Mouse (Mus musculus) hindbrain, embryonic 16.5 days (tissue): ENCODE data around the gene Fam171a2. TPM values are rescaled to one million over a fixed set of nuclear protein-coding genes. Genes with fewer than 3 reads are reported as not detected.

ENCODE experiments used
- ATAC-seq: fragments of 200-750 bp; cut with Nextera tagmentation; 2 replicates; pipeline ENCODE4 v1.8.0; 2017; ENCODE audit warnings: moderate TSS enrichment, moderate library complexity
- H3K27ac ChIP-seq: fragments of 300-500 bp; sonication (generic); 2 replicates; pipeline ENCODE4 v1.5.1; 2014; ENCODE audit warnings: low read depth, mild to moderate bottlenecking, control low read depth, low read length, moderate library complexity
- H3K27me3 ChIP-seq: fragments of 300-500 bp; sonication (generic); replicated peaks from 2 replicates; pipeline ENCODE4 v1.6.1; 2014; ENCODE audit warnings: low read length; ENCODE audit not compliant: control insufficient read depth, insufficient read depth
- H3K36me3 ChIP-seq: fragments of 300-500 bp; sonication (generic); 2 replicates; pipeline ENCODE4 v1.6.1; 2014; ENCODE audit warnings: mild to moderate bottlenecking, low read length, moderate library complexity, mixed read lengths; ENCODE audit not compliant: control insufficient read depth, insufficient read depth
- H3K4me1 ChIP-seq: fragments of 300-500 bp; sonication (generic); 2 replicates; pipeline ENCODE4 v1.6.1; 2014; ENCODE audit warnings: low read depth, low read length; ENCODE audit not compliant: control insufficient read depth, insufficient read depth
- H3K4me2 ChIP-seq: fragments of 300-500 bp; sonication (generic); 2 replicates; pipeline ENCODE4 v1.6.1; 2014; ENCODE audit warnings: mild to moderate bottlenecking, low read length, control low read depth, moderate library complexity
- H3K4me3 ChIP-seq: fragments of 300-500 bp; sonication (generic); 2 replicates; pipeline ENCODE4 v1.5.1; 2014; ENCODE audit warnings: mild to moderate bottlenecking, low read length, control low read depth, moderate library complexity
- H3K9ac ChIP-seq: fragments of 300-500 bp; sonication (generic); 2 replicates; pipeline ENCODE4 v1.6.1; 2014; ENCODE audit warnings: low read depth, mild to moderate bottlenecking, control low read depth, low read length, moderate library complexity
- H3K9me3 ChIP-seq: fragments of 300-500 bp; sonication (generic); 2 replicates; pipeline ENCODE4 v1.6.1; 2014; ENCODE audit warnings: mild to moderate bottlenecking, low read length, moderate library complexity; ENCODE audit not compliant: control insufficient read depth
- WGBS: fragments of 180-500 bp; shearing (Covaris S2); extraction: QIAGEN DNeasy Blood & Tissue Kit; methylation state at CpG from one replicate; pipeline ENCODE4 v1.1.7; 2014; 5-methylcytosine and 5-hydroxymethylcytosine counted together
- polyA plus RNA-seq: library from polyadenylated mRNA; unstranded; fragments of >200 nt; fragmentation: Nextera tagmentation; extraction: Ambion mirVana; gene quantifications from 2 replicates; pipeline ENCODE4 v1.2.1, GENCODE M21; 2015

The Fam171a2 gene
- 17.8 and 17.9 TPM in 2 replicates for polyA plus RNA-seq

GRCm38 (mm10) chr11:102447497-102447896 is at the start of gene Fam171a2:
Gene Fam171a2 (minus strand): TSS chr11:102447682.
- H3K36me3 ChIP-seq, result peaks cover 7% of the 10 kb centered on the region
- WGBS, result 0% methylated on average over 37 of the region's 40 CpGs
- H3K4me2 ChIP-seq, result peak within 1 kb of the TSS; percentile 69
- no peaks in the 10 kb centered on the region for H3K27me3 ChIP-seq
- peaks cover 31% of the 10 kb centered on the region for H3K4me1 ChIP-seq
- peak within 1 kb of the TSS; percentile 100 for H3K9ac ChIP-seq
- peak within 1 kb of the TSS; percentile 98 for H3K4me3 ChIP-seq
- ATAC-seq, result peak; percentile 80
- no peaks in the 10 kb centered on the region for H3K9me3 ChIP-seq
- H3K27ac ChIP-seq, result peak within 1 kb of the TSS; percentile 99

DNA sequence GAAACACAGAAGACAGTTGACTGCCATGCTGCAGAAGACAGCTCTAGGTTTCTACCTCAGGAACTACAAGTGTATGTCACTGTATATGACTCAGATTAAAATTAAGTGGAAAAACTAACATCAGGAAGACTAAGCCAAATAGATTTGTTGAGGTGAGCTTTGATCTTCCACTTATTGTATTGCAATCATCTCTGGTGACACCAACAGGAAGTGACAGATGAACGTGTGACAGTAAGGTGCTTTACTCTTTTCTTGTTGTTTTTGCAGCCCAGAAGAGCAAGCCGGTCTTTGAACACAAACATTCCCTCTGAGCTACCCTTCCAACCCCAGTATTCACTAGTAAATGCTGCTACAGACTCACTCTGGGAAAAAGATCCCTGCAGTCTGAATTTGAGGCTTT is 49.2 kb upstream of the Fam171a2 start:
- Histone ChIP-seq H3K27ac (no peak overlapping the region), H3K4me1 (no peaks in the 10 kb centered on the region), H3K9ac (no peak overlapping the region), H3K9me3 (no peaks in the 10 kb centered on the region), H3K4me2 (no peak overlapping the region), H3K36me3 (peaks cover 3% of the 10 kb centered on the region; the same call in 1 of the 2 replicates), H3K27me3 (no peaks in the 10 kb centered on the region), H3K4me3 (no peak overlapping the region)
- WGBS, result 75% methylated on average over 2 of the region's 2 CpGs
- ATAC-seq, result no peak

GRCm38 (mm10) chr11:102496206-102496605 is 48.7 kb upstream of the Fam171a2 start:
- WGBS, result 89% methylated on average over 2 of the region's 2 CpGs
- Histone ChIP-seq H3K27me3 (no peaks in the 10 kb centered on the region), H3K9me3 (no peaks in the 10 kb centered on the region), H3K9ac (no peak overlapping the region), H3K36me3 (peaks cover 3% of the 10 kb centered on the region; the same call in 1 of the 2 replicates), H3K27ac (no peak overlapping the region), H3K4me2 (no peak overlapping the region), H3K4me3 (no peak overlapping the region), H3K4me1 (no peaks in the 10 kb centered on the region)
- ATAC-seq, result no peak

GRCm38 (mm10) chr11:102495742-102496141 is 48.3 kb upstream of the Fam171a2 start:
- no peaks in the 10 kb centered on the region for H3K9me3 ChIP-seq
- H3K4me1 ChIP-seq, result no peaks in the 10 kb centered on the region
- no peak overlapping the region for H3K9ac ChIP-seq
- no peak overlapping the region for H3K4me2 ChIP-seq
- H3K27ac ChIP-seq, result no peak overlapping the region
- 98% methylated on average over 5 of the region's 5 CpGs for WGBS
- H3K27me3 ChIP-seq, result no peaks in the 10 kb centered on the region
- peaks cover 3% of the 10 kb centered on the region; the same call in 1 of the 2 replicates for H3K36me3 ChIP-seq
- ATAC-seq, result no peak
- H3K4me3 ChIP-seq, result no peak overlapping the region

DNA sequence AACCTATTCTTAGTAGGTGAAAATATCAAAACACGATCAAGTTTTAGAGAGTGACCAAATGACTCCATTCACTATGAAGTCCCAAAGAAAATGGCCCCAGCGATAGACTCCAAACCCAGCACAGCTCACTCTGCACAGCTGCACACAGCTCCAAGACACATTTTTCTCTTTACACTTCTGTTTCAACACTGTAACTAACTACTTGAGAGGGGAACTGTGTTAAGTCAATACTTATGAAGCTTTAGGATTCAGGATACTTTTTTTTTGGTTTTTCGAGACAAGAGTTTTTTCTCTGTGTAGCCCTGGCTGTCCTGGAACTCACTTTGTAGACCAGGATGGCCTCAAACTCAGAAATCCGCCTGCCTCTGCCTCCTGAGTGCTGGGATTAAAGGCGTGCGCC is 47.6 kb upstream of the Fam171a2 start:
- H3K4me3 ChIP-seq, result no peak overlapping the region
- no peaks in the 10 kb centered on the region for H3K9me3 ChIP-seq
- no peak overlapping the region for H3K9ac ChIP-seq
- no peaks in the 10 kb centered on the region for H3K27me3 ChIP-seq
- H3K4me1 ChIP-seq, result no peaks in the 10 kb centered on the region
- no peak for ATAC-seq
- over 99% methylated on average over 6 of the region's 6 CpGs for WGBS
- H3K27ac ChIP-seq, result no peak overlapping the region
- no peak overlapping the region for H3K4me2 ChIP-seq
- H3K36me3 ChIP-seq, result peaks cover 3% of the 10 kb centered on the region; the same call in 1 of the 2 replicates

DNA sequence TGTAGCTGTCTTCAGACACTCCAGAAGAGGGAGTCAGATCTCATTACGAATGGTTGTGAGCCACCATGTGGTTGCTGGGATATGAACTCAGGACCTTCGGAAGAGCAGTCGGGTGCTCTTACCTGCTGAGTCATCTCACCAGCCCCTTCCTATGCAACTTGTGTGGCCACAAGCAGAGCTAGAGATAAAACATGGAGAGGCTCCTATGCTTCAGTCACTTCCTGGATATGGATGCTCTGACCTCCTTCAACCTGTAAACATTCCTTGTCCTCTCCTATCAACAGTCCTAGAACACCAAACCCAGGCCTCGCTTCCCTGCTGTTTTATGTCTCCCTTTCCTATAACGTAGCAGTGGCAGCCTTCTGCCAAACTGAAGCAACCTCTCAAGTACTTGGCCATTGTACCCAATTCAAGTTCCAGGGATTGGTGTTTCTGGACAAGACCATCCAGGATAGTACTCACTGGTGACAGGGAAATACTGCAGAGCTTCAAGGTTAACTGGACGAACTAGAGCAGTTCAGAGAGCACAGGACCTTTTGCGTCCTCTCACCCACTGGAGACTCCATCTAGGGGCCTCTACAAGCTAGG is 46.7 kb upstream of the Fam171a2 start:
- H3K9me3 ChIP-seq, result no peaks in the 10 kb centered on the region
- H3K27me3 ChIP-seq, result no peaks in the 10 kb centered on the region
- no peaks in the 10 kb centered on the region for H3K4me1 ChIP-seq
- no peak overlapping the region for H3K27ac ChIP-seq
- H3K4me2 ChIP-seq, result no peak overlapping the region
- no peak overlapping the region for H3K9ac ChIP-seq
- WGBS, result 90% methylated on average over 7 of the region's 7 CpGs
- no peak overlapping the region for H3K4me3 ChIP-seq
- no peak for ATAC-seq
- H3K36me3 ChIP-seq, result no peaks in the 10 kb centered on the region; the same call in 1 of the 2 replicates

DNA sequence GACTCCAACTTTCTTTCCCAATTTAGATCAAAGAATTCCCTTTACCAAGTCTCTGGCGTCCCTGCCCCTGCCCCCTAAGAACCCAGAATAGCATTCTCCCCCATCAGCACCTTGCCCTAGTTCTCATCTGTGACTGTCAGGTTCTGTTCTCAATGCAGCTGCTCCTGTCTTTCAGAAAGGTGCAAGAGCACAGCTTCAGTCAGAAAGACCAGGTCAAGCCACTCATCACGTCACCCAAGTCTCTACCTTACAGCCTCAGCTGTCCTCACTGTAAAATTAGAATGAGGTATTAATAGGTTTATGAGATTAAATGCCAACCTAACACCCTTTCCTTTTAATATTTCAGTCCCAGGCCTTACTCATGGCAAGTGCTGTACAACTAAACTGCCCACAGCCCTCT is 45.8 kb upstream of the Fam171a2 start:
- Histone ChIP-seq H3K4me1 (no peaks in the 10 kb centered on the region), H3K4me2 (no peak overlapping the region), H3K9ac (no peak overlapping the region), H3K9me3 (no peaks in the 10 kb centered on the region), H3K27me3 (no peaks in the 10 kb centered on the region), H3K4me3 (no peak overlapping the region), H3K36me3 (no peaks in the 10 kb centered on the region; the same call in 1 of the 2 replicates), H3K27ac (no peak overlapping the region)
- 86% methylated on average over 2 of the region's 2 CpGs for WGBS
- ATAC-seq, result no peak

DNA sequence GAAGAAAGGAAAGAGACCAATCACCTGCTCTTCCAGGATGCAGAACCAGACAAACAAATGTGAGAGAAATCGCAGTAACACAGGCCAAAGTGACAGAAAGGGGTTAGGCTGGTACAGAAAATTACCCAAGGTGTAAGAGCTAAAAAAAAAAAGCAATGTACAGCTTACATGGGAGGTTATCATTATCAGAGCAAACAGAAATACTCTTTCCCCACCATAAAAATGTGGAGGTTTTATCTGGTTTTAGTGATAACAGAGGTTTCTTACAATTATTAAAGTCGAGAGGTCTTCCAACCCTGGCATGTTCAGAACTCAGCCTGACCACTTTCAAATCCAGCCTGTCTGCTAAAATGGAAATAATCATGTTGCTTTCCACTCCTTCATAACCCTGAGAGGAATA is 40.4 kb upstream of the Fam171a2 start:
- no peak overlapping the region for H3K27ac ChIP-seq
- no peak overlapping the region for H3K9ac ChIP-seq
- no peak for ATAC-seq
- H3K27me3 ChIP-seq, result no peaks in the 10 kb centered on the region
- H3K9me3 ChIP-seq, result no peaks in the 10 kb centered on the region
- H3K4me2 ChIP-seq, result no peak overlapping the region
- 93% methylated on average over 2 of the region's 2 CpGs for WGBS
- H3K4me1 ChIP-seq, result no peaks in the 10 kb centered on the region
- H3K4me3 ChIP-seq, result no peak overlapping the region
- H3K36me3 ChIP-seq, result peaks cover 11% of the 10 kb centered on the region

GRCm38 (mm10) chr11:102486733-102487386 is 39.4 kb upstream of the Fam171a2 start:
- ATAC-seq, result peak; percentile 76; the same call in 1 of the 2 replicates
- H3K9ac ChIP-seq, result no peak overlapping the region
- 74% methylated on average over 11 of the region's 11 CpGs for WGBS
- peaks cover 12% of the 10 kb centered on the region for H3K36me3 ChIP-seq
- no peak overlapping the region for H3K4me3 ChIP-seq
- H3K4me1 ChIP-seq, result no peaks in the 10 kb centered on the region
- no peaks in the 10 kb centered on the region for H3K9me3 ChIP-seq
- H3K4me2 ChIP-seq, result no peak overlapping the region
- no peak overlapping the region for H3K27ac ChIP-seq
- no peaks in the 10 kb centered on the region for H3K27me3 ChIP-seq
